Mouse (Mus musculus) forebrain, embryonic 11.5 days (tissue): ENCODE measurements around the gene Olfr1280. TPM values are rescaled to one million over a fixed set of nuclear protein-coding genes. Genes with fewer than 3 reads are reported as not detected.
"Not testable (repeated sequence)": the region's sequence is repeated elsewhere in the genome, so short reads cannot be mapped to it uniquely, and the experiment has no call there.

ENCODE experiments used
- ATAC-seq: fragments of 200-750 bp; cut with Nextera tagmentation; replicated peaks from 2 replicates; pipeline ENCODE4 v1.8.0; 2017; ENCODE audit warnings: moderate TSS enrichment; ENCODE audit not compliant: low FRiP score
- DNase-seq: peaks from one replicate; pipeline ENCODE4 v3.0.0-alpha.2; 2017; ENCODE audit warnings: low spot score
- H3K27ac ChIP-seq: fragments of 300-500 bp; sonication (generic); 2 replicates; pipeline ENCODE4 v1.5.1; 2014; ENCODE audit warnings: low read depth, low read length
- H3K27me3 ChIP-seq: fragments of 300-500 bp; sonication (generic); 2 replicates; pipeline ENCODE4 v1.6.1; 2014; ENCODE audit warnings: mild to moderate bottlenecking, low read length, mixed read lengths; ENCODE audit not compliant: control insufficient read depth, insufficient read depth
- H3K36me3 ChIP-seq: fragments of 300-500 bp; sonication (generic); 2 replicates; pipeline ENCODE4 v1.6.1; 2014; ENCODE audit warnings: mild to moderate bottlenecking, low read length, moderate library complexity, mixed read lengths; ENCODE audit not compliant: control insufficient read depth, insufficient read depth
- H3K4me1 ChIP-seq: fragments of 300-500 bp; sonication (generic); replicated peaks from 2 replicates; pipeline ENCODE4 v1.6.1; 2014; ENCODE audit warnings: low read length, mixed read lengths; ENCODE audit not compliant: control insufficient read depth, insufficient read depth
- H3K4me2 ChIP-seq: fragments of 300-500 bp; sonication (generic); 2 replicates; pipeline ENCODE4 v1.6.1; 2014; ENCODE audit warnings: low read depth, mild to moderate bottlenecking, low read length, moderate library complexity, mixed read lengths; ENCODE audit not compliant: severe bottlenecking
- H3K4me3 ChIP-seq: fragments of 300-500 bp; sonication (generic); 2 replicates; pipeline ENCODE4 v1.5.1; 2014; ENCODE audit warnings: low read depth, low read length
- H3K9ac ChIP-seq: fragments of 300-500 bp; sonication (generic); 2 replicates; pipeline ENCODE4 v1.6.1; 2014; ENCODE audit warnings: low read length
- H3K9me3 ChIP-seq: fragments of 300-500 bp; sonication (generic); 2 replicates; pipeline ENCODE4 v1.6.1; 2016; ENCODE audit warnings: low read length, mixed read lengths; ENCODE audit not compliant: control insufficient read depth
- WGBS: fragments of 180-500 bp; shearing (Covaris S2); extraction: QIAGEN DNeasy Blood & Tissue Kit; methylation state at CpG from one replicate; pipeline ENCODE4 v1.1.7; 2014; 5-methylcytosine and 5-hydroxymethylcytosine counted together
- polyA plus RNA-seq: library from polyadenylated mRNA; unstranded; fragments of >200 nt; fragmentation: Nextera tagmentation; extraction: Ambion mirVana; gene quantifications from 2 replicates; pipeline ENCODE4 v1.2.1, GENCODE M21; 2014

Olfr1280 gene
- not detected in 2 replicates for polyA plus RNA-seq

DNA sequence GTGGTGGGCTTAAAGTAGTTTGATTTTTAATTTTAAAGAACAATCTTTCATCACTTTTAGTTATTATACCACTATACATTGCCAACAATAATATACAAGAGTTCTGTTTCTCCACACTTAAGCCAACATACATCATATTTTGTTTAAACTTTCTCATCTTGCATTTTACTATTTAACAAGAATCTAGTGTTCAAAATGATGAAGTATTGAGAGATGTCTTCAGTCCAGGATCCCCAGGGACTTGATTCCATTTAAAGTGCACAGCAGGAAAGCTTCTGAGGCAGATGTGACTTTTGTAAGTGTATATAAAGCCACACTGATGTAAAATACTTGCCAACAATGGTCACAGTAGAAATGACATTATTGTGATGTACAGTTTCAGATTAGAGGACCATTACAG, at the start of gene Olfr1280:
Olfr1280 (plus strand) TSS at position 301 of the 400 bp plus-strand sequence.
- Histone ChIP-seq H3K4me2 (no peak within 1 kb of the TSS), H3K4me1 (no peaks in the 10 kb centered on the region), H3K27me3 (no peaks in the 10 kb centered on the region), H3K4me3 (no peak within 1 kb of the TSS), H3K9ac (no peak within 1 kb of the TSS), H3K27ac (no peak within 1 kb of the TSS), H3K9me3 (no peaks in the 10 kb centered on the region), H3K36me3 (no peaks in the 10 kb centered on the region)
- ATAC-seq (no peak), DNase-seq (no peak)

- H3K4me3 ChIP-seq = no peak within 1 kb of the TSS
- WGBS = 88% methylated on average over 2 of the region's 2 CpGs
- no peaks in the 10 kb centered on the region for H3K36me3 ChIP-seq
- no peaks in the 10 kb centered on the region for H3K9me3 ChIP-seq
- H3K4me1 ChIP-seq = no peaks in the 10 kb centered on the region
- ATAC-seq = no peak
- no peak for DNase-seq
- no peak within 1 kb of the TSS for H3K9ac ChIP-seq
- H3K4me2 ChIP-seq = no peak within 1 kb of the TSS
- H3K27me3 ChIP-seq = no peaks in the 10 kb centered on the region
- H3K27ac ChIP-seq = no peak within 1 kb of the TSS
These were observed 39.8 kb upstream of the Olfr1280 start, which contains the start of gene Olfr1277 for GRCm38 (mm10) chr2:111274006-111274405. Gene Olfr1277 (minus strand): TSS chr2:111274106.

DNA sequence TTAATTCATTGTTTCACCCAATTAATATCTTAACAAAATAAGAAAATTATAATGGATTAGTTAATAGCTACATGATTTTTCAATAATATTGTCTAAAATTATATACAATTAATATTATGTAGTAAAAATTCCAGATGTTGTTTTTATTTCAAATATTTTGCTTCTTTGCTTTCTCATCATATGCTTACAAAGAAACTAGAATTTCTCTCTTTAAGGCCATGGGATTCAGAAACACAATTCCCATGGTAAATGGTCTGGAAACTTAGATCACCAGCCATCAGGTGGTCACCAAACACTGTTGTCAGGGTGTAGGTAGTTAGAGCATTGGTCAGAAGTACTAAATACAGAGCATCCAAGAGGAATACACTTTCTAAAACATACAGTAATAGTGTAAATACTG, 24.0 kb upstream of the Olfr1280 start, which contains the start of gene Olfr1278:
Olfr1278 (plus strand) TSS at position 301 of the 400 bp plus-strand sequence.
- Histone ChIP-seq H3K4me1 (no peaks in the 10 kb centered on the region), H3K27ac (no peak within 1 kb of the TSS), H3K4me3 (no peak within 1 kb of the TSS), H3K9ac (no peak within 1 kb of the TSS), H3K27me3 (no peaks in the 10 kb centered on the region), H3K4me2 (no peak within 1 kb of the TSS), H3K9me3 (no peaks in the 10 kb centered on the region), H3K36me3 (no peaks in the 10 kb centered on the region)
- ATAC-seq (no peak), DNase-seq (no peak)

GRCm38 (mm10) chr2:111298541-111298940, 15.3 kb upstream of the Olfr1280 start:
- ATAC-seq = no peak
- no peak overlapping the region for H3K27ac ChIP-seq

GRCm38 (mm10) chr2:111300374-111300773, 13.4 kb upstream of the Olfr1280 start, which contains the start of gene Olfr1279:
Gene Olfr1279 (plus strand): TSS chr2:111300635.
- H3K27me3 ChIP-seq = no peaks in the 10 kb centered on the region
- no peaks in the 10 kb centered on the region for H3K4me1 ChIP-seq
- H3K27ac ChIP-seq = no peak within 1 kb of the TSS
- no peaks in the 10 kb centered on the region for H3K36me3 ChIP-seq
- ATAC-seq = no peak
- DNase-seq = no peak
- no peak within 1 kb of the TSS for H3K9ac ChIP-seq
- H3K4me3 ChIP-seq = no peak within 1 kb of the TSS
- no peak within 1 kb of the TSS for H3K4me2 ChIP-seq
- no peaks in the 10 kb centered on the region for H3K9me3 ChIP-seq

More at GRCm38 (mm10) chr2:111298541-111298940, 15.3 kb upstream of the Olfr1280 start:
- no peak overlapping the region for H3K4me3 ChIP-seq
- no peaks in the 10 kb centered on the region for H3K9me3 ChIP-seq
- no peak overlapping the region for H3K9ac ChIP-seq
- no peaks in the 10 kb centered on the region for H3K27me3 ChIP-seq
- no peaks in the 10 kb centered on the region for H3K4me1 ChIP-seq
- no peak overlapping the region for H3K4me2 ChIP-seq
- no peaks in the 10 kb centered on the region for H3K36me3 ChIP-seq
- no peak for DNase-seq

DNA sequence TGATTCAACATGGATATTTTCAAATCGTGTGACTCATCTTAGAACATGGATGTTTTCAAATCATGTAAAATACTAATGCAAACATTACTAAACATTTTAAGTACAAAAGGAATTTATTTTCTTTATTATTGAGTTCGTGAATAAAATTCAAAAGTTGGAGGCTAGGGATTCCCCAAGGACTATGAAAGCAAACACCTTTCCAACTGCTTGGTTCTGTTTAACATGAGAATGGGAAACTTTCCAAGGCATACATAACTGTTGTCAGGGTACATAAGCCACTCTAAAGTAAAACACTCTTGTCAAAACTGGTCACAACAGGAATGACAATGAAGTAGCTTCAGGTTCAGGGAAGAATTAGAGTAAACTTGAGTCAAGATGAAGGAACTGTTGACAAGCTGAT, 12.4 kb downstream of the Olfr1280 start, which contains the start of gene Olfr1281:
Olfr1281 (plus strand) TSS at position 301 of the 400 bp plus-strand sequence.
- no peak within 1 kb of the TSS for H3K4me3 ChIP-seq
- H3K4me1 ChIP-seq = no peaks in the 10 kb centered on the region
- H3K9me3 ChIP-seq = no peaks in the 10 kb centered on the region
- H3K9ac ChIP-seq = no peak within 1 kb of the TSS
- ATAC-seq (no peak), DNase-seq (no peak)
- H3K27ac ChIP-seq = no peak within 1 kb of the TSS
- H3K27me3 ChIP-seq = no peaks in the 10 kb centered on the region
- H3K36me3 ChIP-seq = no peaks in the 10 kb centered on the region
- H3K4me2 ChIP-seq = no peak within 1 kb of the TSS
- WGBS = 79% methylated on average over 2 of the region's 2 CpGs

DNA sequence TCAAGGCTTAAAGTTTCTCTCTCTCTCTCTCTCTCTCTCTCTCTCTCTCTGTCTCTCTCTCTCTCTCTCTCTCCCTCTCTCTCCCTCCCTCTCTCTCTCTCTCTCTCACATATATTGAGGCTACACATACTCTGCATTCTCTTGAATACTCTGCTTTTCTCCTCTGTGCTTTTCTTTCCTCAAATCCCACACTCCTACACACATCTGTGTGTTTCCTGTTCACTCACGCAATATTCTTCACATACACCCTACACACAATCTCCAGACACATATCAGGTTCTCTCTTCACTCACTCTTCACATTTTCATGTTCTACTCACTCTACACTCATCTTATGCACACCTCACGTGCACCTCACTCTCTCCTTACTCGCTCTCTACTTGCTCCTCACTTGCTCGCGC, 19.9 kb downstream of the Olfr1280 start:
- not testable (repeated sequence) for H3K9me3 ChIP-seq, ATAC-seq, DNase-seq, H3K27ac ChIP-seq, H3K4me3 ChIP-seq, H3K27me3 ChIP-seq, H3K4me1 ChIP-seq, H3K4me2 ChIP-seq, H3K36me3 ChIP-seq, H3K9ac ChIP-seq
- WGBS = 96% methylated on average over 5 of the region's 5 CpGs

DNA sequence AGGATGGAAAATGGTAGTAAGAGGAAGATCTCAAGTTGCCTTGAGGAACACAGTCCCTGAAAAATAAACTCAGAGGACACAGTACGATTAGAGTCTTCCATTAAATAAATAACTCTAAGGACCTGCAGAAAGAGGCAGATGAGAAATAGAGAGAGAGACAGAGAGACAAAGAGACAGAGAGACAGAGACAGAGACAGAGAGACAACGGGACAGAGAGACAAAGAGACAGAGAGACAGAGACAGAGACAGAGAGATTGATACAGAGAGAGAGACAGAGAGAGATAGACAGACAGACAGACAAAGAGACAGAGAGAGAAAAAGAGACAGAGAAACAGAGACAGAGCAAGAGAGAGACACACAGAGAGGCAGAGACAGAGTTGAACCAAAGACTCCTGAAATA, 22.2 kb downstream of the Olfr1280 start, which contains the start of gene Olfr1282:
Olfr1282 (minus strand) TSS at position 101 of the 400 bp plus-strand sequence.
- H3K27ac ChIP-seq = no peak within 1 kb of the TSS
- ATAC-seq (no peak), DNase-seq (no peak)
- H3K27me3 ChIP-seq = no peaks in the 10 kb centered on the region
- 80% methylated on average over 2 of the region's 2 CpGs for WGBS
- no peak within 1 kb of the TSS for H3K4me2 ChIP-seq
- no peaks in the 10 kb centered on the region for H3K4me1 ChIP-seq
- H3K9me3 ChIP-seq = no peaks in the 10 kb centered on the region
- no peak within 1 kb of the TSS for H3K9ac ChIP-seq
- no peaks in the 10 kb centered on the region for H3K36me3 ChIP-seq
- no peak within 1 kb of the TSS for H3K4me3 ChIP-seq

DNA sequence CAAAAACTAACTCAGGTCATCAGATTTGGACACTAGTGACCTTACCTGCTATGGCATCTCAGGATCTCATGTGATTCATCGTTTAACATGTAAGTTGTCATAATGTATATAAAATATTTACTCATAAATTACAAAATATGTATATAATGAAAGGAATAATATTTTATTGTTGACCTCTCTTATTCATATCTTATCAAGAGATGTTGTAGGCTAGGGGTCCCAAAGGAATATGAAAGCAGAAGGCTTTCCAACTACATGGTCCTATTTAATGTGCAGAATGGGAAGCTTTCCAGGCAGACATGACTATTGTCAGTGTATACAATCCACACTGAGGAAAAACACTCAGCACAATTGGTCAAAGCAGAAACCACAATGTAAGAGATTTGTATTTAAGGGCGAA, 52.7 kb downstream of the Olfr1280 start, which contains the start of gene Olfr1283:
Olfr1283 (plus strand) TSS at position 301 of the 400 bp plus-strand sequence.
- ATAC-seq (no peak), DNase-seq (no peak)
- Histone ChIP-seq H3K27me3 (no peaks in the 10 kb centered on the region), H3K9ac (no peak within 1 kb of the TSS), H3K36me3 (no peaks in the 10 kb centered on the region), H3K4me2 (no peak within 1 kb of the TSS), H3K4me3 (no peak within 1 kb of the TSS), H3K27ac (no peak within 1 kb of the TSS), H3K4me1 (no peaks in the 10 kb centered on the region), H3K9me3 (no peaks in the 10 kb centered on the region)
- WGBS = 87% methylated on average over 2 of the region's 2 CpGs
